Mouse (Mus musculus) CD8-positive naive resting alpha-beta T cell, adult 57 days (primary cell): ENCODE data around the gene Fam234a. TPM values are rescaled to one million over a fixed set of nuclear protein-coding genes. Genes with fewer than 3 reads are reported as not detected.

Source experiments
- total RNA-seq: library from RNA; stranded (reverse); gene quantifications from one replicate; pipeline ENCODE4 v1.2.4, GENCODE M21; 2023

The Fam234a gene
- 44.4 TPM for total RNA-seq

GRCm38 (mm10) chr17:26244101-26244841, at the start of gene Fam234a:
Gene Fam234a (minus strand): TSS chr17:26244242.

DNA sequence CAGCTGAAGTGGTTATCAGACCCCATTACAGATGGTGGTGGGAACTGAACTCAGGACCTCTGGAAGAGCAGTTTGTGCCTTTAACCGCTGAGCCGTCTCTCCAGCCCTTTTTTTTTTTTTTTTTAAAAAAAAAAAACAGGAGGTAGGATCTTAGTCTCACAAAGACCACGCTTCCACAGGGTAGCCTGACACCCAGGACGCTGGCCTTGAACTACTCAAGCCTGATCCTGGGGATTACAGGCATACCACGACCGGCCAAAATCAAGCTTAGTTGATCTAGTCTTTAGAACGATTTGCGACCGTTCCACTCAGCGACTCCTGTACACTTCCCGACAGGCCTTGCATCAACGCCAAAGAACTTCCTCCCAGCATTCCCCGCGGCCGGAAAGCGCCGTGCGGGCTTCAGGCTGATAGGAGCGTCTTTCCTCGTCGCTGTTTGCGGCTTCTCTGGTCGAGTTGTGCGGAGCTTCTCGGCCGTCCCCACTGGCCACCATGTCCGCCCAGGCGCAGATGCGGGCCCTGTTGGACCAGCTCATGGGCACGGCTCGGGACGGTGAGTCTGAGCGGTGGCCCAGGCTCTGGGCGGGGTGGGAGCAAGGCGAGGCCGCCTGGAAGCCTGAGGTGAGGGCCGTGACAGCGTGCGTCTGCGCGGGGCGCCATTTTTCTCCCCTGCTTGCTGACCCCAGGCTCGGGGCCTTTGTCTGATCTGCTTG, 8.7 kb upstream of the Fam234a start, which contains the start of gene Luc7l:
Gene Luc7l, plus strand, starts transcription at position 358 of the 713 bp plus-strand sequence.

DNA sequence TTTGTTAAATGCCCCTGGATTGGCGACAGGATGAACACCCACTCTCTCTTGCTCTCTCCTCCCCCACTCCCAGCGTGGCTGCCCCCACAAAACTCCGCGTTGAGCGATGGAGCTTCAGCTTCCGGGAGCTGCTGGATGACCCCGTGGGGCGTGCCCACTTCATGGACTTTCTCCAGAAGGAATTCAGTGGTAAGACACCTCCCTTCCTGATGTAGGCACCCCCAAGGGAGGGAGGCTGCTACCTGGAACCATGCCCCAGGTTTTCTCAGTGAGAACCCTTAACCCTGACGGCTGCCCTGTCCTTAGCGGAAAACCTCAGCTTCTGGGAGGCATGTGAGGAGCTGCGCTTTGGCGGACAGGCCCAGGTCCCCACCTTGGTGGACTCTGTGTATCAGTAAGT, 36.4 kb downstream of the Fam234a start, which contains the start of gene Arhgdig:
Gene Arhgdig, minus strand, starts transcription at position 101 of the 400 bp plus-strand sequence.

GRCm38 (mm10) chr17:26202737-26203136, 41.3 kb downstream of the Fam234a start, which contains the start of gene Rgs11:
Gene Rgs11 (plus strand): TSS chr17:26202951.

DNA sequence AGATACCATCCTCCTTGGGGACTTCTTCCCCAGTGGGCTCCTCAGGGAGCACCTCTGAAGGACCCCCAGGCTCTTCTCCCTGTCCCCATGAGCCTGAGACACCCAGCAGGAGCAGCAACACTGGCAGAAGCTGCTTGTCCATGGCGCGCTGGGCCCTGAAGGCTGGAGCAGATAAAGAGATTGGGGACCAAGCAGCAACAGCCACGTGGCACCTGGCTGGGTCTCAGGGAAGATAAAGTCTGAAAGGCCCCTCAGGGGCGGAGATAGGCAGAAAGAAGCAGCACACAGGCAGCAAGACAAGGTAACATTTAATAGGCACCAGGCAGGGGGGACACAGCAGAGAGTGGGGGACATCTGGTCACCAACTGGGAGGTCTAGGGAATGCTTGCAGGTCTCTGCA, 45.1 kb downstream of the Fam234a start, which contains the start of gene Pdia2:
Gene Pdia2, minus strand, starts transcription at position 196 of the 400 bp plus-strand sequence.

Other genes with a start within 250 kb of the Fam234a start
- gene Rab11fip3, start 174.7 kb downstream of the Fam234a start, total RNA-seq: 13.4 TPM
- 3.7 TPM for gene Decr2, start 153.9 kb downstream of the Fam234a start, total RNA-seq
- 3.5 TPM for gene Nme4, start 148.6 kb downstream of the Fam234a start, total RNA-seq
- gene Tmem8, start 130.9 kb downstream of the Fam234a start, total RNA-seq: 20.9 TPM
- 44.1 TPM for gene Mrpl28, start 120.7 kb downstream of the Fam234a start, total RNA-seq
- gene Axin1, start 105.6 kb downstream of the Fam234a start, total RNA-seq: 114 TPM
- 0.89 TPM for gene Pdia2, start 45.2 kb downstream of the Fam234a start, total RNA-seq
- 34.2 TPM for gene Rgs11, start 41.3 kb downstream of the Fam234a start, total RNA-seq
- gene Arhgdig, start 36.5 kb downstream of the Fam234a start, total RNA-seq: not detected
- 106 TPM for gene Luc7l, start 8.7 kb upstream of the Fam234a start, total RNA-seq
- gene Neurl1b, start 170.6 kb upstream of the Fam234a start, total RNA-seq: 0.46 TPM